Mouse (Mus musculus) 3T3-L1 (cell line): ENCODE results near the gene Crb1.
A peak's percentile ranks its signal among the peaks of the same experiment; 100 is the strongest.
"Not testable (repeated sequence)": the region's sequence is repeated elsewhere in the genome, so short reads cannot be mapped to it uniquely, and the experiment has no call there.

Experiments used
- DNase-seq: peaks from one replicate; pipeline ENCODE4 v3.0.0-alpha.2; 2015; ENCODE audit warnings: low read depth, low spot score

The Crb1 gene

DNA sequence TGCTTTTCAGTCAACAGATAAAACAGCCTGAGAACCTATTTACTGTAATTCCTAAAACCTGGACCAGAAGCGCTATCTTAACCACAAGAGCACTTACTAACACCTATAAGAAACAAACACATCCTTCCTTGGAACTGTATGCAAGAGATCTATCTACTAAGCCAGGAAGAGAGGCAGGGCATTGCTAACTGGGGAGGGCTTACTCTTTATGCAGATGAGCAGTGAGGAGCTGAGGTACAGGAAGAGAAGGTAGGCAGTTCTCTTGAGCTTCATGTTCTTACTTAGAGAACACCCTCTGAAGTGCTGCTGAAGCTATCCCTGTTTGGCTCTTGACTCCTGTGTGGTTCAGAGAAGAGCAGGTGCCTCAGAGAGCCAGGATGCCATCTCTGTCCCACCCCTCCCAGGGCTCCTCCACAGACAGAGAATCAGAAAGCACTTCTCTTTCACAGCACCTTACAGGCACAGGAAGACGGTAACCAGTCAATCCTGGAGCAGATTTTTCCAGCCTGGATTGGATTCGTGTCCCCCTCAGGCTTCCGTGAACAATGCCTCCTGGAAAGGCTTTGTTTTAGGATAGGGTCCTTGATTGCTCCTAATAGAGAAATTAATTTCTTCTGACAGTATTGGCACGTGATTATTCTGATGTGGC, at the start of gene Crb1:
Gene Crb1 (minus strand): TSS at position 463 of the 649 bp plus-strand sequence.
- DNase-seq: no peak

DNA sequence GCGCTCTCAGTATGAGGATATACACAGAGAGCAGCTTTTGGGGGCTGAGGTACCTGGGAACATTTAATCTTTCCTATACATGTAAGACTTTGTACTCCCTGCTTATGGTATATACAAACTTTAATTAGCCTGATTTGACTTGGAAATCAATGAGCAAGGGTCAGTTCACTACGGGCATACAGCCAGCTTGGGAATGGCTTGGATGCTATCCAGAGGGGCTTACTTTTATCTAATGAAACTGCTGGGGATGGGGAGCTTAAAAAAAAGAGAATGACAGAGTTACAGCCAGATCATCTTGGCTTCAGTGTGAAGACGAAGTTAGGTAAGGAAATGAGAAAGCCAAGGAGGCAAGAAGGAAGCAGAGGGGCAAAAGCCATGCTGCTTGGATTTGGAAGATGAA, 48.1 kb upstream of the Crb1 start:
- no peak for DNase-seq

DNA sequence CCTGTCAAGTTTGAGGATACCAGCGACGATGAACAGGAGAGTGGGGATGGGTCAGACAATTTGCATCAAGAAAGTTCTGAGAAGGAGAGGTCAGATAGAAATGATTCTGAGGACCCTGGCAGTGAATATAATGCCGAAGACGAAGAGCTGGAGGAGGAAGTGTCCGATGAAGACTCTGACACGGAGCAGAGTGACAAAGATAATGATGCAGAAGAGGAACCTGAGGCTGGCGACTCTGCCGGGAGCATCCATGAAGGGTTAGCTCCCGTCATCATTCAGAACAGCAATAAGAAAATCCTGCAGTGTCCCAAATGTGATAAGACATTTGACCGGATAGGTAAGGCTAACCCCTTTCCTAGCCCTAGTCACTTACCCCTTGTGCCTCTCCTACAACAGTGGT, 47.0 kb upstream of the Crb1 start:
- DNase-seq: peak; percentile 5

DNA sequence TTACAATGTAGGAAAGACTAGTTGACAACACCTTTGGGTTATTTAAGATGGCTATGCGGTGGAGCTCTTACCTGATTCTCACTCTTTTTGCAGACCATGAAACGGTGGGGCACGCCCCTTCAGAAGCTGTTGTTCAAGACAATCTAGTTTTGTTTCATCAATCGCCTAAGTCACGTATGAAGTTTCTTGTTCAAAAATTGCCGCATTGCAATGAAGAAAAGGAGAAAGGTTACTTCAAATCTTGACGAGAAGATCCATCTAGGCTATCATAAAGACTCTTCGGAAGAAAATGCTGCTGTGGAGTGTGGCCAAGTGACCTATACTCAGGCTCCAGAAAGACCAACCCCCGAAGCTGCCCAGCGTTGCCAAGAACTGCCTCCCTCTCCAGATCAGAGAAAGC, 46.0 kb upstream of the Crb1 start:
- peak; percentile 64 for DNase-seq

DNA sequence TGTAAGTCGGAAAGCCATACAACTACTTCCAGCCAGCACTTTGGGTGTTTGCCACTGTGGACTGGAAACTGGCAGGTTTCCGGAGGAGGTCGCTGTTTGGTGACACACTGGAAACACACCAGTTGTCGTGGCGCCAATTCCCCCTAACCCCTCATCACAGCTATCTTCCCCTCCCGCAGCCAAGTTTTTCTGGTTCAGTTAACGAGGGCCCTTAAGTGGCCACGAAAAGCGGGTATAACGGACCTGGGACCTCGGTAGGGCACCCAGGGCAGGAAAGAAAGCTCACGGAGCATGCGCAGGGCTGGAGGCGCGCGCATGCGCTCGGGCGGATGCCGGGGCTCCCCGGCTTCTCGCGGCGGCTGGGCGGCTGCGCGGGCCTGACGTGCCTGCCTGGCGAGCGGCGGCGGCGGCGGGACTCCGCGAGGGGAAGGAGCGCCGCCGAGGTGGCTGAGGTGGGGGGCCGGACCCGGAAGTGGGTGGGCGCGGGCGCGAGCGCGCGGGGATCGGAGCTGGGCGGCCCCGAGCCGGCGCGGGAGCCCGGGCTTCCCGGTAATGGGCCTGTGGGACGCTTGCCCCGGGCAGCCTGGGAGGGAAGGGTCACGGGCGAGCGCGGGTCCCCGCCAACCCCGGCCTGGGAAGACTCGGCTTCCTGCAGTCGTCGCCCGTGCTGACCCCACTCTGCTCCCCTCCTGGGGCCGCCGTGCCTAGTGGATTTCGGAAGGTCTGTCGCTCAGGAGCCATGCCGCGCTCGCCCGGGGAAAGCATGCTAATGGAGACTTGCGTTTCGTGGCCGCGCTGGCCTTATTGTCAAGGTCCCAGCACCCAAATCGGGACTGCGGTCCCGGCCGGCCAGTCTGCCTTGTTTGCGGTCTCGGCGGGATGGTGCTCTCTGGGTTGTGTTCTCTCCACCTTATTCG, 45.2 kb upstream of the Crb1 start, which contains the start of gene Zbtb41:
Gene Zbtb41 (plus strand): TSS at position 414 of the 917 bp plus-strand sequence.
- DNase-seq: peak; percentile 82

DNA sequence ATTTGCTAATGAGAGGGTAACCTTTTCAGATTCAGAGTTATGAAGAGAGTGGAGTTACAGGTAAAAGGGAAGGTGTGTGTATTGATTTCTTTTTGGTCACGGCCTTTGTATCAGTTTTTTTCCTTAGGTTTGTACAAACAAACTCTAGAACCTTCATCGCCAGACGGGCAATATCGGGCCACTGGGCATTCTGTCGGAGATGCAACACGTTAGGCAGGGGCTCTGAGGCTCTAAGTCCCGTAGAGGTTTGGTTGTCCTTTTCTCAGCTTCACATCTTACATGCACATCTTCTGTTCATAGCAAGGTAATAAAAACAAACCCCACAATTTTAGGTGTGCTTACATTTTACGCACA, 44.6 kb upstream of the Crb1 start:
- DNase-seq: no peak

DNA sequence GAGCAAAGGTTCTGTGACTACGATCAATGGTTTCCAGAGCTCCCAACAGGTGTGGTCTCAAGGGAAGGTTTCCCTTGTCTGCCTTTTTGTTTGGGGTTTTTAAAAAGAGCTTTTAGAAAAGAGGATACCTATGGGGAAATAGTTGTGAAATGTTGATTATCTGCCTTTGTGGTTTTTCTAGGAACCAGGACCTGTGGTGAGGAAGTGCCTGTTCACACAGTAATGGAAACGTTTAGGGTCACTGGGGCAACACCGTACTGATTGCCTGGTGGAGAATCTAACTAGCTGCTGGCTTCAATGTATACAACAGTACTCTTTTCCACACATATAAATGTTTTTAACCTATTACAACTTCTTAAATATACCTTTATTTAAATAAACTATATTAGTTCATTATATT, 36.6 kb upstream of the Crb1 start:
- DNase-seq: no peak

DNA sequence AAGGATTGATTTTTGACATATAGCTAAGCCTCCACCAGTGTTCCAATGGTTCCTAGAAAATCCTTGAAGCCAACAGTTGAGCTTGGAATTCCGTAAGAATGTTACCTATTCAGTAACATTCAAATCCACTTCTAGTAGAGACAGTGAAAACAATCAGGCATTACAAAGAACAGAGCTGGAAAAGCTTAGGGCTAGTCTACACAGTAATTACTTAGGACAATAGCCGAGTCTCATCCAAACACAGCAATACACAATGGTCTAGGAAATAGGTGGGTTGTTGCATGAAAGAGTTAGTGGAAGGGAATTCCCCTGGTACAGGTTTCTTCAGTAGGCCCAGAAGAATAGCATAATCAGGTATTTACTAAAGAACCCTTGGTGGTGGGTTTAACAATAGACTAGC, 35.5 kb upstream of the Crb1 start:
- DNase-seq: not testable (repeated sequence)

DNA sequence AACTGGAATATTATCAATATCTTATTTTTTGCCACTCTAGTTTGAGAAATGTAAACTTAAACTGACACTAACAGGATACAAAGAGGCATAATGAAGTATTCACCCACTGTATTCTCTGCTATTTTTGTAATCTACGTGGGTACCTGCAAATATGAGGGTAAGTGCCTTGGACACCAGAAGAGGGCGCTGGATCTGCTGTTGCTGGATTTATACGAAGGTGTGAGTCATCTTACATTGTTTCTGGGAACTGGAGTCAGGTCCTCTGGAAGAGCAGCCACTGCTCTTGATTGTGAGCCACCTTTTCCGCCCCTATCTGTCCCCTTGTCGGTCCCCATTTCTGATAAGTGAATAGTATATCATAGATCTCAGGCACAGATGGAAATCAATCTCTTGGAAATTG, 30.8 kb upstream of the Crb1 start:
- peak; percentile 37 for DNase-seq

DNA sequence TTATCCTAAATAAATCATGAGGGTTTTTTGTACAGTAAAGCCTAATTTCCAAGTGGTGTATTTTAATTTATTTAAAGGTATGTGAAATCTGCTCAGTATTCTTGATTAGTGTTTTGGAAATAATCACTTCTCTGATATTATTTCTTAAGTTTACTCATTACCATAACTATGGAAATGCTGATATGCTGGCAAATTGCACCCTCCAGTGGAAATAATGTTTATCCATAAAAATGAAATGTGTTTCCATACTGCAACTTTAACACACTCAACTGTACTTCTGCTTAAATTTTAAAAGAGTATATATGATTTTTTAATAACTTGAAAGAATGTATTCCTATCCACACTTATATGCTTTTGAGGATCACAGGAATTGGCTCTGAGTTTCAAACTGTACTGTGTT, 28.9 kb upstream of the Crb1 start:
- no peak for DNase-seq

DNA sequence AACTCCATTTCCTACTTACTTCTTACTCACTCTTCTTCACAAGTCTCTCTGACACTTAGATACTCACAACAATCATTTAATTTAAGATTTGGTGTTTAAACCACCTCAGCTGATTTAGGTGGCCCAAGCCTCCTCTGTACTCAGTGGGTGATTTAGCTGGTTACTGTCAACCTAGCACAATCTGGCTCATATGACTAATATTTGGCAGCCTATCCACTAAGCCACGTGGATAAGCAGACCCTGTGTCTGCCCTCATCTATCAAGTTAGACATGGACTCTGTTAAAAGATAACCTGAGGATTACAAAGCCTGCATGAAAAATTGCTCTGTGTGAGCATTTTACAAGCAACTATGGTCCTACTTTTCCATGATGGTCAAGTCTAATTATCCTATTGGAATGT, 19.7 kb upstream of the Crb1 start:
- DNase-seq: no peak

DNA sequence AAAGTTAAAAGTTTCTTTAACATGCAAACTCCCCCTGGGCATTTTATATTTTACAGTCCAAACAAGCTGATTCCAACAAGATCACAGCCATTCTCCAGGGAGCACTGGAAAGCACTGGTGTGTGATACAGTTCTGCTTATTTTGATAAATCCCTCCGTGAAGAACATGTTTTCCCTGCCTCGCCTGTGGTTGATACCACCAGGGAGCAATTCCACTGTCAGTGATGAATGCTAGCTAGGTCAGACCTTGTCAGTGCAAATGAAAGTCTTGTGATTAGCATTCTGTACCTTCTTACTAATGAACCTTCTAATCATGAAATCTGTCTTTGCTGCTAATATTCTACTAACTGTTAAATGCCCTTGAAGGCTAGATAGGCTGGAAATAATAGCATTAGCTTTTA, 14.8 kb upstream of the Crb1 start:
- DNase-seq: no peak

DNA sequence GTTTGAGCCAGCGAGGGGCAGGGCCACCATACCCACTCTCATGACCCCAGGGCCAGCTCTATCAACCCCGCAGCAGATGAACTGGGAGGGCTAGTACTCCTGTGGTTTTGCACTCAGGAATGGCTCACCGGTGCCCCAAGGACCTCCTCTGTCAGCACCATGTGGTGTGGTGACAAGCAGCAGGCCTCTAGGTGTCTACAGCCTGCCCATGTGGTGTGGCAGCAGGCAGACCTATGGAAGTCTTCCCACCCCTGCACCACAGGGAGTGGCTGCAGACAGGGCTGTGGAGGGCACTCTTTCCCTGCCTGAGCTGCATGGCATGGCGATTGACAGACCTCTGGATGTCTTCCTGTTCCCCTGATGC, 2.7 kb upstream of the Crb1 start:
- DNase-seq: no peak

DNA sequence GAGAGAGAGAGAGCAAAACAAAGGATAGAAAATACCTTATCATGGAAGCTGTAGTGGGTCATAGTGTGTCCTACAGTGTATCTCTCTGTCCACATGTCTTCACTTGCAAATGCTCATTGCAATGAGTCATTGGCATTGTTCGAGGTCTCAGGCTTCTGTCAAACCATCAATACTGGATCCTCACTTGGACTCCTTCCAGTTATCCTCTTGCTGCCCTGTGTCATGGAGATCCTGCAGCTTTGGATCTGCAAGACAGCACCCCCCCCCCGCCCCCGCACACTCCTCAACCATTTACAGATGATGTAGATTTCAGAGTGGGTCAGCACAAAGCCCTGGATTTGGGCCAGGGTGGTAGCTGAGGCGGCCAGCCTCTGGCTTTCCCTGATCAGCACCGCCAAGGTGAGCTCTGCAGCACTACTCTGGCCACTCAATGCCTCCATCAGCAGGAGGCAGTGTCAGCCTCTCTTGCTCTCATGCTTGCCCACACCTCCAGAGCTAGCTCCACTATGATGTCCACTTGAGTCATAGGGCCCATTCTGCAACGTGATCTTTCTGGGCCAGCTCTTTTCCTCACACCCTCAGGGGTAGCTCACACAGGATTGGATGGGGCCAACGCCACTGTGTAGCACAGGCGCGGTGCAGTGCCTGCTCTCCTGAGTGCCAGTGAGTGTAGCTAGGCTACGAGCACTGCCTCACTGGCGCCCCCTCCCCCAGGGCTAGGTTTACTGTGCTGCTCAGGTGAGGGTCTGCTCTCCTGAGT, 2.1 kb upstream of the Crb1 start:
- DNase-seq: peak; percentile 18

DNA sequence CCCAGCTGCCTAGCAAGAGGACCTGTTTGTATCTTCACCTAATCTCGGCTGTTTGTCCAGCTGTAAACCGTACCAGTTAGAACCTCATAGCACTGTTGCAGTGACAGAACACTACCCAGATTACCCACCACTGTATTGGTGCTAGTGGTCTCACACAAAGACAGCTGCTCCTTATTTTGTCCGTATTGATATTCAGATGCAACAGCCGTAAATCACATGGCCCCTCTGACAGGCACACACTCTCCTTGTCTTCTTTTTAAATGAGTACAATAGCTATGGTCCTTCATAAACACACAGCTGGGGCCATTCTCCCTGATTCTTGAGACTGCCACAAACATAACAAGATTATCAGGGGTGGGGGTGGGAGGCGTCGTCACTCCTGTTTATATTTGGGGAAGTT, 1.0 kb downstream of the Crb1 start:
- DNase-seq: no peak

DNA sequence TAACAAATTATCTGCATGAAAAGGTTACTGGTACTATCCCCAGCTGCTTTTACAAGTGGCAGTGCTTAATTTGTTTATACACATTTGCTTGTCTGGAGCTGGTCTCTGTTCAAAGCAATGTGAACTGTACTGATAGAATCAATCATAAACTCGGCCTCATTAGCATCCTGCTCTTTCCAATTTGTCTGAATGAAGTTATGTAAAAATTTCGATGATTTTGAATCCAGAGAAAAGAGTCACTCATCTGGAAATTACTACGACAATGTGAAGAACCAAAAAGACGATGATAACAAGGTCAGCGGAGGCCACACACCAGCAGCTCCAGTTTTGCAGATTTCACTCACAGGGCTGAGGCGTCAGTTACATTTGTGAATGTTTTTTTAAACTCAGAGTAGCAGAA, 5.6 kb downstream of the Crb1 start:
- DNase-seq: no peak

DNA sequence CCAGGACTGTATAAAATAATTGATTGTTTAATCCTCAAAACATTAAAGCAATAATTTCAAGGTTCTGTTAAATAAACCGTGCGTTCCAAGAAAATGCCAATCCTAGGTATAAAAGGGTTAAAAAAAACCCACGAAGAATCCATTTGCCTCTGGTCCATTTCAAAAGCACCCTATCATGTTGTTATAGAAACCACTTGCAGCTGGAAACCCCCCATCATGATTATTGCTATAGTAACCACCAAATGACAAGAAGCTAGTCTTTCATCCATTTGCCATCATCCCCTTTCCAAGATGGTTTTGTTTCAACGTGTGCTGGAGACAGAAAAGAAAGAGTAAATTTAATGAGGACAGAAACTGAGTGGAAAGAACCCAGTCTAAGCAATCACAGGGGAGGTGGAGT, 28.3 kb downstream of the Crb1 start:
- DNase-seq: no peak

DNA sequence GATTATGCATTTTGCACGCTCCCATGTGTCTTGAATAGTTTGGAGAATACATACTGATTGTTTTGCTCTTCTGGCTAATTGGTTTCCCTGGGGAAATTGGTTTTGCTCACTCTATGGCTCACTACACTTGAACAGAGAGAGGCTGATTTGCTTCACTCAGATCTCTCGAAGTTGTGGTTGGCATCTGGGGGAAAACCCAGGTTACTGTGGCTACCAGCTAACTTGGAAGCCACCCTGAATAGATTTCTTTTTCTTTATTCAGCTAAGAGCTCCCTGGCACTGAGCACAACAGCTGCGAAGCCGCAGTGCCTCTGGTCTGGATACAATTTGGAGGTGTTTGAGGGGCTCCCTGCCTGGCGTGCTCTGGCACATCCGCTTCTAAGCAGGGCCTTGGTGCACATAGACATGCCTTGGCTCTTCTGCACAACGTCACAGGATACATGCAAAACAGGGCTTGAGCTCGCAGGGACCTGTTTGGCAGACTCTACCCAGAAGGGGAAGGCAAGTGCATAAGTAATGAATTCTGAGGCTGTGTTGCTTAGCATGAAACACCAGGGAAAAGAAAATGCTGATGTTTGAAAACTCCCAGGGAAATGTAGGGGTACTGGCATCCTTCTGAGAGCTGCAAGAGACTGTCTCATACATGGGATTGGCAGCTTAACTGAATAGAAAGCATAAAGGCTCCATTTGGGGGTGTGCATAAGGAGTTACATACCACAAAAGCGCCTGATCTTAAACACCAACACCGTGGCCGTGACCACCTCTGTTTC, 30.1 kb downstream of the Crb1 start:
- no peak for DNase-seq

DNA sequence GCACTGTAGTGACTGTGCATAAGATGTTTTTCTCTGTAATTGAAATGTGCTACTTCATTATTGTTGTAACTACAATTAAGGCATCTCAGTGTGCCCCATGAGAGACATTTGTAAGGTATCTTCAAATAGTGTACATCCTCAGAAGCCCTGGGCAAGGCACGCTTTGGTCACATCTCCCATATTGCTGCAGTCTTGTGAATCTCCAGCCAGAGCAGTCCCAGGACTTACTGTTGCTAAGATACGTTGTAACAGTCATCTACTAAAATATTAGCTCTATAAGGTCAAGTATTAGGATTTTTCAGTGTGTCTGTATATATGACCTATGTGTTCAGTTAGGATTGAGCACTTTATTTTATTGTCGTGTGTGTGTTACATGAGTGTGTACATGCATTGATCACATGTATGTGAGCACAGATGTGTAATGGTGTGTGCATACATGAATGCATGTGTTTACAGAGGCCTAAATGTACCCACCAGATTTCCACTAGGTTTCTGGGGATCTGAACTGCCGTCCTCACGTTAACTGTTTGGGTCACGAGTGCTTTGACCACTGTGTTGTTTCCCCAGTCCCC, 30.8 kb downstream of the Crb1 start:
- DNase-seq: no peak

DNA sequence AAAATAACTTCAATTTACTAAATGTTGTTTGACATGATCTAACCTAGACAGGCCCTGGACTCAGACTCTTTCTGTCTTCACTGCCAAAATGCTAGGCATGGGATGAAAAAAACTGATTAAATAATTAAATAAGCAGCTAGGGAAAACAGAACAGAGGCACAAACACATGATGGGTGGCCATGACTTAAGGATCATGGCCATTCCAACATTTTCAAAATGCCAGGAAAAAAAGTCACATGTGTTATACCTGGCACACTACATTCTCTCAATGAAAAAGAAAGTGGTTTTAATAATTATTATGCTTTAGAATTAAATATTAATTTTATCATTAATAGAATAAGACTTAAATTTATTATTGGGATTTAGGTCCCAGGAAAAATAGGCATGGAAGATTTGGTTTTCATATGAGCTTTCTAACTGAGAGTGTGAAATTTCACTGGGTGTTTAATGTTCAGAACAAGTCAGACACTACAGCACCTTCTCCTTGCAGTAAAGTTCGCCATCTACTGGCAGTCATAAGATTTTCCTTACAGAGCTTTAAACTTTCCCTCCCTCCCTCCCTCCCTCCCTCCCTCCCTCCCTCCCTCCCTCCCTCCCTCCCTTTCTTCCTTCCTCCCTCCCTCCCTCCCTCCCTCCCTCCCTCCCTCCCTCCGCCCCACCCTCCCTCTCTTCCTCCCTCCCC, 36.6 kb downstream of the Crb1 start:
- DNase-seq: peak; percentile 61

DNA sequence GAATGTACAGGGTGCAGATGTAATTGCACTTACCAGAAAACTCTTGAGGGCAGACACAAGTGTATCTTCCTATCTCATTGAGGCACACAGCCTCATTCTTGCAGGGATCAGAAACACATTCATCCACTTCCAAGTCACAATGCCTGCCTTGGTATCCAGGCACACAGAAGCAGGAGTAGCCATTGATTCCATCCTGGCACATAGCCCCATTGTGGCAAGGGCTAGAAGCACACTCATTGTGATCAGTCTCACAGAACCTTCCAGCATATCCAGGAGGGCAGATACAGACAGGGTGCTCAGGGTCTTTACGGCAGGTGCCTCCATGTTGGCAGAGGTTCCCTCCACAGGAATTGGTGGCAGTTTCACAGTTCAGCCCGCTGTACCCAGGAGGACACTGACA, 39.9 kb downstream of the Crb1 start:
- DNase-seq: no peak
